Mouse (Mus musculus) heart, postnatal 36 days (tissue): ENCODE measurements around the gene Gdf15. TPM values are rescaled to one million over a fixed set of nuclear protein-coding genes. Genes with fewer than 3 reads are reported as not detected.
A peak's percentile ranks its signal among the peaks of the same experiment; 100 is the strongest.

ENCODE experiments used
- DNase-seq, 2 experiments: peaks; one replicate each; pipeline ENCODE4 v3.0.0; 2021 to 2022
- intact Hi-C: fragments of 180-260 bp; cut with DNase I; formaldehyde crosslinking; loops from one replicate; pipeline ENCODE4 v1.15.1; 2025
- total RNA-seq, 2 experiments: library from RNA; stranded (reverse); gene quantifications; 2 replicates each; pipeline ENCODE4 v1.2.3; 2021

Gene Gdf15
- total RNA-seq = 1 to 10 TPM in 1 of 2 experiments, under 1 TPM in 1; 0.22 to 1.6 TPM

- intact Hi-C loops = no loop called here
- no peak for DNase-seq
These were observed at the start of gene Gdf15 for GRCm38 (mm10) chr8:70632346-70632892. Gene Gdf15 (minus strand): TSS chr8:70632456.

GRCm38 (mm10) chr8:70681410-70681809 lies 49.2 kb upstream of the Gdf15 start:
- intact Hi-C loops = no loop called here

GRCm38 (mm10) chr8:70680039-70680438 lies 47.8 kb upstream of the Gdf15 start:
- DNase-seq = no peak
- intact Hi-C loops = no loop called here

More at GRCm38 (mm10) chr8:70681410-70681809, 49.2 kb upstream of the Gdf15 start:
- no peak for DNase-seq

GRCm38 (mm10) chr8:70679404-70679803 lies 47.1 kb upstream of the Gdf15 start:
- no peak for DNase-seq

GRCm38 (mm10) chr8:70678679-70679078 lies 46.4 kb upstream of the Gdf15 start:
- DNase-seq = no peak
- intact Hi-C loops = no loop called here

More at GRCm38 (mm10) chr8:70679404-70679803, 47.1 kb upstream of the Gdf15 start:
- intact Hi-C loops = no loop called here

GRCm38 (mm10) chr8:70677451-70678080 lies 45.3 kb upstream of the Gdf15 start:
- no peak for DNase-seq
- intact Hi-C loops = no loop called here

GRCm38 (mm10) chr8:70675336-70675735 lies 43.1 kb upstream of the Gdf15 start:
- intact Hi-C loops = loop anchor here (1.0 kb wide), 1 partner anchor 20 kb away; no protein-coding TSS in a partner anchor
- no peak for DNase-seq

GRCm38 (mm10) chr8:70674716-70675115 lies 42.5 kb upstream of the Gdf15 start:
- no peak for DNase-seq
- intact Hi-C loops = loop anchor here (1.0 to 5.0 kb wide), 2 partner anchors 21 to 78 kb away; partner anchors contain the start of gene Rab3a

GRCm38 (mm10) chr8:70674109-70674508 lies 41.9 kb upstream of the Gdf15 start:
- no peak for DNase-seq
- intact Hi-C loops = loop anchor here (5.0 kb wide), 1 partner anchor 78 kb away; the partner anchor contains the start of gene Rab3a

GRCm38 (mm10) chr8:70673079-70673856 lies 41.0 kb upstream of the Gdf15 start, which contains the start of gene Lsm4:
Gene Lsm4 (plus strand): TSS chr8:70673248.
- DNase-seq = peak; percentile 99
- intact Hi-C loops = loop anchor here (1.0 to 5.0 kb wide), 2 partner anchors 25 to 79 kb away; partner anchors contain the start of genes Jund and Rab3a

- no peak for DNase-seq
- intact Hi-C loops = loop anchor here (1.0 to 5.0 kb wide), 2 partner anchors 26 to 80 kb away; partner anchors contain the start of genes Jund and Rab3a
These were observed 40.2 kb upstream of the Gdf15 start for GRCm38 (mm10) chr8:70672325-70673078.

- intact Hi-C loops = loop anchor here (5.0 kb wide), 1 partner anchor 81 kb away; the partner anchor contains the start of gene Rab3a
- peak; percentile 47 to 57 for DNase-seq
These were observed 39.5 kb upstream of the Gdf15 start for GRCm38 (mm10) chr8:70671615-70672324.

GRCm38 (mm10) chr8:70667071-70667470 lies 34.8 kb upstream of the Gdf15 start:
- DNase-seq = peak; percentile 69

GRCm38 (mm10) chr8:70665599-70665998 lies 33.3 kb upstream of the Gdf15 start:
- DNase-seq = no peak
- intact Hi-C loops = no loop called here

More at GRCm38 (mm10) chr8:70667071-70667470, 34.8 kb upstream of the Gdf15 start:
- intact Hi-C loops = no loop called here

- DNase-seq = no peak
- intact Hi-C loops = no loop called here
These were observed 32.4 kb upstream of the Gdf15 start for GRCm38 (mm10) chr8:70664631-70665030.

GRCm38 (mm10) chr8:70663691-70664090 lies 31.4 kb upstream of the Gdf15 start:
- DNase-seq = no peak
- intact Hi-C loops = no loop called here

- intact Hi-C loops = no loop called here
- DNase-seq = no peak
These were observed 28.0 kb upstream of the Gdf15 start, which contains the start of gene Pgpep1 for GRCm38 (mm10) chr8:70660273-70660725. Gene Pgpep1 (minus strand): TSS chr8:70660388.

GRCm38 (mm10) chr8:70659604-70660272 lies 27.5 kb upstream of the Gdf15 start:
- intact Hi-C loops = no loop called here
- peak; percentile 90 to 91 for DNase-seq
